Mouse (Mus musculus): ENCODE measurements around the gene Pomgnt1. TPM values are rescaled to one million over a fixed set of nuclear protein-coding genes. Genes with fewer than 3 reads are reported as not detected.

Pomgnt1 gene
- total and polyA plus RNA-seq, 2 experiments from 2014 or later = 63.3 to 85.9 TPM

DNA sequence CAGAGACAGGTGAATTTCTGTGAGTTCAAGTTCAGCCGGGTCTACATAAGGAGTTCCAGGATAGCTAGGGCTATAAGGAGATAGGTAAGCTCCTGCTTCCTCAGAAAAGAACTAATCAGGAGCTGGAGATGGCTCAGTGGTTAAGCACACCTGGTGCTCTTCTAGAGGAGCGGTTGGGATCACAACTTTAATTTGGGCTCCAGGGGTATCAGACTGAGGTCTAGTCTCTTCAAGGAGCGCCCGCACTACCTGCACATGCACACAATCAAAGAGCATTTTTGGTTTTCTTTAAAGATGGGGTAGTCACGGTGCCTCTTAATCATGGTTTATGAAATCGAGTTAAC, 26.1 kb downstream of the Pomgnt1 start:
- Histone ChIP-seq H3K27me3 (ENCODE audit: insufficient read depth, low read length) (no peaks in the 10 kb centered on the region), H3K9me3 (ENCODE audit: low read length) (no peaks in the 10 kb centered on the region), H3K36me3 (ENCODE audit: insufficient read depth, low read length) (peaks cover 23% of the 10 kb centered on the region), H3K4me1 (ENCODE audit: insufficient read depth, low read length) (peaks cover 5% of the 10 kb centered on the region), H3K4me3 (ENCODE audit: low read length) (peak overlapping the region; percentile 73), H3K9ac (replicated peaks; ENCODE audit: low read length) (peak overlapping the region; percentile 86), H3K4me2 (ENCODE audit: low read depth, low read length) (peak overlapping the region; percentile 62), H3K27ac (peak overlapping the region; percentile 90)
- ATAC-seq (peak; percentile 8; the same call in 1 of the 2 replicates), DNase-seq (ENCODE audit: low spot score) (no peak)
- 19% methylated on average over 6 of the region's 6 CpGs for WGBS
- TF ChIP-seq CTCF (IDR thresholded peaks at IDR 0.05; ENCODE audit: low read depth) = no peak

DNA sequence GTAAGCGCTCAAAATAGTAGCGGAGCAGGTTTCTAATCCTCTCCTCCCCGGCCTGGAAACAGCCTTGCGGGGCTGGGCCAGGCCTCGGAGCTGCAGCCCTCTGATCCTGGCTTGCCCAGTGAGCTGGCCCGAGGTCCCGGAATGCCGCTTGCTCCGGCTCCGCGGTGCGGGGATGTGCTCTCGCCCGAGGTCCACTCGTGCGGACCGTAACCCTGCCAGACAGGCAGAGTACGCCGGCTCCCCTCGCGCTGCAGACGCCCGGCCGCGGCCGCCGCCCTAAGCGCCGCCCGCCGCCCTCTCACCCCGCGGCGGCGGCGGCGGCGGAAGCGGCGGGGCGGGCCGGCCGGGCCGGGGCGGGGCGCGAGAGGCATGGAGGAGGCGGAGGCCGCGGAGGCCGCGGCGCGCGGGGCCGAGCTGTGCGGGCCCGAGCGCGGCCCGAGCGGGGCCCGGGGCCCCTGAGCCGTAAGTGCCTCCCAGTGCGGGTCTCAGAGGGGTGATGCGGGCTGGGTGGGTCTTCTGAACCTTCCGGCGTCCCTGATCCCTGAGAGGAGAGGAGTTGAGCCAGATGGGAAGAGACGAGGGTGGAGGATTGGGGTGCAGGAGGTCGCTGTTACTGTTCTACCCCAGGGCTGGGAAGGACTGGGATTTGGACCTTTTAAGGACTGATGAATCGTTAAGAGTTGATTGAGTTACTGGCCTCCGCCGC, 26.7 kb downstream of the Pomgnt1 start:
- Histone ChIP-seq H3K27me3 (ENCODE audit: insufficient read depth, low read length) (no peaks in the 10 kb centered on the region), H3K4me1 (ENCODE audit: insufficient read depth, low read length) (peaks cover 5% of the 10 kb centered on the region; the same call in 1 of the 2 replicates), H3K9me3 (ENCODE audit: low read length) (no peaks in the 10 kb centered on the region), H3K9ac (replicated peaks; ENCODE audit: low read length) (peak overlapping the region; percentile 86), H3K4me3 (ENCODE audit: low read length) (peak overlapping the region; percentile 73), H3K36me3 (ENCODE audit: insufficient read depth, low read length) (peaks cover 28% of the 10 kb centered on the region), H3K4me2 (ENCODE audit: low read depth, low read length) (peak overlapping the region; percentile 62), H3K27ac (peak overlapping the region; percentile 90)
- TF ChIP-seq CTCF (IDR thresholded peaks at IDR 0.05; ENCODE audit: low read depth) = no peak
- DNase-seq (ENCODE audit: low spot score) (peak; percentile 87), ATAC-seq (peak; percentile 93)
- under 1% methylated on average over 51 of the region's 73 CpGs for WGBS

DNA sequence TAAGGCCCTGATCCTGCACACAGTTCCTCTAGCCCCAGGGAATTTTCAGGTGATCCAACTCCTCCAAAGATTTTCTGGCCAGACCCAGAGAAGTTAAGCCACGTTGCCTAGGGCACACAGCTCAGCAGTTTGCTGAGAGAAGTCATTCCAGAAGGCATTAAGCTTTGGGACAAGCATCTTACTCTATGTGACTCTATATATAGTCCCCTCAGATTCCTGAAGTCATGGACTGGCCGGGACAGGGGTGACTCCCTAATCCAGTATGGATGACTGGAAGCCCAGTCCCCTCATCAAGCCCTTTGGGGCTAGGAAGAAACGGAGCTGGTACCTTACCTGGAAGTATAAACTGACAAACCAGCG, 27.2 kb downstream of the Pomgnt1 start:
- Histone ChIP-seq H3K9me3 (ENCODE audit: low read length) (no peaks in the 10 kb centered on the region), H3K36me3 (ENCODE audit: insufficient read depth, low read length) (peaks cover 33% of the 10 kb centered on the region), H3K9ac (replicated peaks; ENCODE audit: low read length) (peak overlapping the region; percentile 86), H3K4me1 (ENCODE audit: insufficient read depth, low read length) (peaks cover 5% of the 10 kb centered on the region; the same call in 1 of the 2 replicates), H3K4me3 (ENCODE audit: low read length) (peak overlapping the region; percentile 73), H3K27ac (peak overlapping the region; percentile 90), H3K27me3 (ENCODE audit: insufficient read depth, low read length) (no peaks in the 10 kb centered on the region), H3K4me2 (ENCODE audit: low read depth, low read length) (peak overlapping the region; percentile 62)
- WGBS = 21% methylated on average over 4 of the region's 4 CpGs
- no peak for ATAC-seq
- peak; percentile 14 for DNase-seq (ENCODE audit: low spot score)
- TF ChIP-seq CTCF (IDR thresholded peaks at IDR 0.05; ENCODE audit: low read depth) = no peak

DNA sequence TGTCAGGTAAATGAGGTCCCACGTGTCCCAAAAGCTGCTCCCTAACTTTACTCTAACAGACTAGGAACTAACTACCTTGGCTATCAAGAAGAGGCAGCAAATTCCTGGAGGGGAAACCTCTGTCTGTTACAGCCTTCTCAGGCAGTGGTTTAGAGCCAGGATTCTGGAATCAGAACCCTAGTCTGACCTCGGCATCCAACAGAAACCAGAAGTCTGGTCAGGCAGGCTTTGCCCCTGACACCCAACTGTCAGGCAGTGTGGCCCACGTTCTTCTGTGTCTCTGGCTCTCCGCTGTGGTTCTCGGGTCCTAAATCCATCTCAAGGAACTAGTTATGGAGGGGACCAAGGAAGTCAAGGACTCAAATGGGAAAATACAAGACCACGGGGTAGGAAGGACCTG, 27.6 kb downstream of the Pomgnt1 start, which contains the start of gene Lurap1:
Gene Lurap1 (minus strand): TSS at position 101 of the 400 bp plus-strand sequence.
- no peak for TF ChIP-seq CTCF (IDR thresholded peaks at IDR 0.05; ENCODE audit: low read depth)
- Histone ChIP-seq H3K9ac (replicated peaks; ENCODE audit: low read length) (peak within 1 kb of the TSS; percentile 86), H3K4me1 (ENCODE audit: insufficient read depth, low read length) (peaks cover 5% of the 10 kb centered on the region; the same call in 1 of the 2 replicates), H3K9me3 (ENCODE audit: low read length) (no peaks in the 10 kb centered on the region), H3K27me3 (ENCODE audit: insufficient read depth, low read length) (no peaks in the 10 kb centered on the region), H3K4me2 (ENCODE audit: low read depth, low read length) (peak within 1 kb of the TSS; percentile 62), H3K36me3 (ENCODE audit: insufficient read depth, low read length) (peaks cover 37% of the 10 kb centered on the region), H3K27ac (peak within 1 kb of the TSS; percentile 90), H3K4me3 (ENCODE audit: low read length) (peak within 1 kb of the TSS; percentile 73)
- 77% methylated on average over 6 of the region's 6 CpGs for WGBS
- ATAC-seq (no peak), DNase-seq (ENCODE audit: low spot score) (no peak)

DNA sequence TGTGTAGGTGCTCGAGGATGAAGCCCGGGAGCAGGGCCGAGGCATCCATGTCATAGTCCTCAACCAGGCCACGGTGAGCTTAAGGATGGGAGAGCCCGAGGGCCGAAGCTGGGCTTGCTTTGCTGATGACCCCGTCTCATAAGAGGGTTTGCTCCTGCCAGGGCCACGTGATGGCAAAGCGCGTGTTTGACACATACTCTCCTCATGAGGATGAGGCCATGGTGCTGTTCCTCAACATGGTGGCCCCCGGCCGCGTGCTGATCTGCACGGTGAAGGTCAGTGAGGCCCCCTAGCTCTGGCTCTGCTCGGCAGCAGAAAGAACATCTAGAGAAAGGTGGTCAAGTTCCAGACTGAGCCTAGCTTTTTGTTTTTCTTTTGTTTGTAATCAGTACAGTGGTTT, 29.1 kb downstream of the Pomgnt1 start:
- peaks cover 42% of the 10 kb centered on the region for H3K36me3 ChIP-seq (ENCODE audit: insufficient read depth, low read length)

DNA sequence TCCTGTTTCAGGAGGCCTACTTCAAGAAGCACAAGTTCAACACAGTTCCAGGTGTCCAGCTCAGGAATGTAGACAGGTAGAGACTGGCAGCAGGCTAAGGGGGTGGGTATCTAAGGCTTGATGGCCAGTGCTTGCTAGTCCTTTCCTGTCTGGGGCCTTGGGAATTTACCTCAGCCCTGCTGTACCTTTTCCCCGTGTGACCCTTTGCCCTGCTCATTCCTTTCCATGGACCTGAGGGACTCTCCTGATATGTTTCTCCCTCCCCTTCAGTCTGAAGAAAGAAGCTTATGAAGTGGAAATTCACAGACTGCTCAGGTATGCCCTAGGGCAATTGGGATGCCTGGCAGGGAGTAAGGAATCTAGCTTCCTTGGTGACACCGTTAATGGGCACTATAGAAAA, 34.2 kb downstream of the Pomgnt1 start:
- Histone ChIP-seq H3K9ac (replicated peaks; ENCODE audit: low read length) (no peak overlapping the region), H3K36me3 (ENCODE audit: insufficient read depth, low read length) (peaks cover 48% of the 10 kb centered on the region), H3K4me3 (ENCODE audit: low read length) (no peak overlapping the region), H3K9me3 (ENCODE audit: low read length) (no peaks in the 10 kb centered on the region), H3K27me3 (ENCODE audit: insufficient read depth, low read length) (no peaks in the 10 kb centered on the region), H3K4me2 (ENCODE audit: low read depth, low read length) (no peak overlapping the region), H3K27ac (no peak overlapping the region), H3K4me1 (ENCODE audit: insufficient read depth, low read length) (no peaks in the 10 kb centered on the region)
- WGBS = 95% methylated on average over 2 of the region's 2 CpGs
- ATAC-seq (no peak), DNase-seq (ENCODE audit: low spot score) (no peak)
- TF ChIP-seq CTCF (IDR thresholded peaks at IDR 0.05; ENCODE audit: low read depth) = no peak

More for the DNA sequence above, 29.1 kb downstream of the Pomgnt1 start:
- ATAC-seq = no peak
- H3K4me2 ChIP-seq (ENCODE audit: low read depth, low read length) = no peak overlapping the region
- no peak overlapping the region for H3K4me3 ChIP-seq (ENCODE audit: low read length)
- DNase-seq (ENCODE audit: low spot score) = no peak
- WGBS = 94% methylated on average over 15 of the region's 15 CpGs
- H3K9me3 ChIP-seq (ENCODE audit: low read length) = no peaks in the 10 kb centered on the region
- H3K27me3 ChIP-seq (ENCODE audit: insufficient read depth, low read length) = no peaks in the 10 kb centered on the region
- no peak for TF ChIP-seq CTCF (IDR thresholded peaks at IDR 0.05; ENCODE audit: low read depth)
- peaks cover 5% of the 10 kb centered on the region; the same call in 1 of the 2 replicates for H3K4me1 ChIP-seq (ENCODE audit: insufficient read depth, low read length)
- H3K27ac ChIP-seq = no peak overlapping the region
- H3K9ac ChIP-seq (replicated peaks; ENCODE audit: low read length) = no peak overlapping the region

DNA sequence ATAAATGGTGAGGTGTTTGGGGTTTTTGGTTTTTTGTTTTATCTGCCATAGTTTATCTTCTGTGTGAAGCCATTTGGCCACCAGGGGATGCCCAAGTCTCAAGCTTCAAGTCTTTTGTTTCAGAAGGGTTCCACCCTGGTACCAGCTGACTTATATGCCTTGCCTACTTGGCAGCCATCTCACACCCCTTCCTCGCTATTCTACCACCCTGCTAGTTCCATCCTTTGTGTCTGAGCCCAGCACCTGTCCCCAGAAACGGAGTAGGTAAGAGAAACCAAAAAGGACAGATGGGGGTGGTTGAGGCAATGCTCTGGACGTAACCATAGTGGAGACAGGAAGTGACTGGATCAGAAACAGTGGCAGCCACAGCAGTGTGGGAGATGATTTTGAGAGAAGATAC, 36.3 kb downstream of the Pomgnt1 start:
- H3K36me3 ChIP-seq (ENCODE audit: insufficient read depth, low read length) = peaks cover 32% of the 10 kb centered on the region
- no peak overlapping the region for H3K4me2 ChIP-seq (ENCODE audit: low read depth, low read length)
- H3K4me1 ChIP-seq (ENCODE audit: insufficient read depth, low read length) = no peaks in the 10 kb centered on the region
- WGBS = 55% methylated on average over 3 of the region's 3 CpGs
- peak overlapping the region; percentile 64; the same call in 1 of the 2 replicates for H3K27ac ChIP-seq
- no peak overlapping the region for H3K4me3 ChIP-seq (ENCODE audit: low read length)
- H3K27me3 ChIP-seq (ENCODE audit: insufficient read depth, low read length) = no peaks in the 10 kb centered on the region
- DNase-seq (ENCODE audit: low spot score) (peak; percentile 84), ATAC-seq (peak; percentile 77)
- TF ChIP-seq CTCF (IDR thresholded peaks at IDR 0.05; ENCODE audit: low read depth) = peak; percentile 81
- no peaks in the 10 kb centered on the region for H3K9me3 ChIP-seq (ENCODE audit: low read length)
- H3K9ac ChIP-seq (replicated peaks; ENCODE audit: low read length) = no peak overlapping the region

All from hindbrain, postnatal 0 days (tissue).